Mouse (Mus musculus): ENCODE data around the gene Eif3g. TPM values are rescaled to one million over a fixed set of nuclear protein-coding genes. Genes with fewer than 3 reads are reported as not detected.

Gene Eif3g
- total RNA-seq, 2 experiments from 2014 or later, result 177 TPM

GRCm38 (mm10) chr9:20889185-20890141 lies 9.0 kb downstream of the Eif3g start:
- no peak for DNase-seq (ENCODE audit: low spot score in 2 of 2)

GRCm38 (mm10) chr9:20888386-20888765 lies 10.0 kb downstream of the Eif3g start:
- no peak for DNase-seq (ENCODE audit: low spot score in 2 of 2)

- DNase-seq (ENCODE audit: low spot score in 2 of 2), result peak; percentile 71 to 84
Measured at GRCm38 (mm10) chr9:20887704-20888385, 10.6 kb downstream of the Eif3g start, which contains the start of gene Ppan. Gene Ppan, plus strand, starts transcription at chr9:20888175.

GRCm38 (mm10) chr9:20887191-20887590 lies 11.2 kb downstream of the Eif3g start:
- no peak for DNase-seq (ENCODE audit: low spot score in 2 of 2)

- no peak for DNase-seq (ENCODE audit: low spot score in 2 of 2)
Measured at GRCm38 (mm10) chr9:20886563-20886962, 11.9 kb downstream of the Eif3g start.

DNA sequence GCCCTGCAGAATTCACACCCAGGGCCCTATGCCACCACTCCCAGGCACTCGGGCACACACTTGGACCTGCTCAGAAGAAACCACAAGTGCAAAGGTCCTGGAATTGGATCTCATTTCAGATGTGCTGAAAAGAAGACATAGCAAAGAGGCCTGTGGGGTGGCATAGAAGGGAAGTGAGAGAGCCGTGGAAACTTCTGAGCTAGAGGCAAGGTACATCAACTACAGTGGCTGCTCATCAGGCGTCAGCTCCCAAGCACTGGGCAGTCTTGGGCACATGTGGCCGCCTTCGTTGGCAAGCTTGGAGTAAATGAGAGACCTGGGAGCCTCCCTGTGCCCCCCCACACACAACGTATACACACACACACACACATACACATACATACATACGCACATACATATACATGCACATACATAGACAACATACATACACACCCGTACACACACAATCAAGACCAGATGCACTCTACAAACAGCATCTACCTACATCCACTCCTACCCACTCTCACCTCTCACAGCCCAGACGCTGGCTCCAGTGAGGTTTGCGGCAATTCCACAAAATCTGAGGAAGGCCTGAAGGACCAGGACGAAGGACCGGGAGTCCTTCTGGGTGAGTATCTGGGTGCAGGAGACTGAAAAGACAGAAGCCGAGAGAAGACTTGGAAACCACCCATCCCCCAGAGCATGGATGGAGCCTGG lies 19.2 kb downstream of the Eif3g start, which contains the start of gene Angptl6:
Gene Angptl6, minus strand, starts transcription at position 631 of the 696 bp plus-strand sequence.
- no peak for DNase-seq (ENCODE audit: low spot score in 2 of 2)

- DNase-seq (ENCODE audit: low spot score in 2 of 2), result no peak
Measured at GRCm38 (mm10) chr9:20878710-20879065, 19.7 kb downstream of the Eif3g start.

DNA sequence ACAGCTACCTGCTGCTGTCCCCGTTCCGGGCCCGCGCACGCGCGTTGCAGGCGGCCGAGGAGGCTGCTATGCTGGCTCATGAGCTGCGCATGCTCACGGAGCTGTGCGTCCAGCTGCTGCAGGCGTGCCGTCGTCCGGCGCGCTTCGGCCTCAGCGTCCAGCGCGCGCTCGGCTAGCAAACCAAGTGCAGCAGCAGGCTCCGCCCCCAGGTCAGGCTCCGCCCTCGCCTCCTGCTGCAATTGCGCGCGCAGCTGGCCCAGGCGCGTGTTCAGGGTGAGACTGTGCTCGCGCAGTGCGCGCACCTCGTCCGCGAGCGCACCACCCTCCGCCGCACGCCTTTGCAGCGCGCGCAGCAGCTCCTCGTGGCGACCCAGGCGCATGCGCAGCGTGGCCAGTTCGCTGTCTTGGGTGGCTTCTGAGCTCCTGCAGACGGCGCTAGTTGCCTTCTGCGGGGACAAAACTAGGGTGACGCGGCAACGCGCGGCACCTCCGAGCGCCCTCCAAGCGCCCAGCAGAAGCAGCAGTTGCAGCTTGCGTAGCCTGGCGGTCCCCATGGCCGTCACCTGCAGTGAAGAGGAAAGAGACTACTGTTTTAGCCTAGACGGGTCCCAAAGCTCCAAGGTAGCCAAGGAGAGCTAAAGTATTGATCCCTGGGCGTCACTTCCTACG lies 20.2 kb downstream of the Eif3g start:
- DNase-seq (ENCODE audit: low spot score in 2 of 2), result peak; percentile 96 to 99

- no peak for DNase-seq (ENCODE audit: low spot score in 2 of 2)
Measured at GRCm38 (mm10) chr9:20877118-20878040, 21.0 kb downstream of the Eif3g start.

DNA sequence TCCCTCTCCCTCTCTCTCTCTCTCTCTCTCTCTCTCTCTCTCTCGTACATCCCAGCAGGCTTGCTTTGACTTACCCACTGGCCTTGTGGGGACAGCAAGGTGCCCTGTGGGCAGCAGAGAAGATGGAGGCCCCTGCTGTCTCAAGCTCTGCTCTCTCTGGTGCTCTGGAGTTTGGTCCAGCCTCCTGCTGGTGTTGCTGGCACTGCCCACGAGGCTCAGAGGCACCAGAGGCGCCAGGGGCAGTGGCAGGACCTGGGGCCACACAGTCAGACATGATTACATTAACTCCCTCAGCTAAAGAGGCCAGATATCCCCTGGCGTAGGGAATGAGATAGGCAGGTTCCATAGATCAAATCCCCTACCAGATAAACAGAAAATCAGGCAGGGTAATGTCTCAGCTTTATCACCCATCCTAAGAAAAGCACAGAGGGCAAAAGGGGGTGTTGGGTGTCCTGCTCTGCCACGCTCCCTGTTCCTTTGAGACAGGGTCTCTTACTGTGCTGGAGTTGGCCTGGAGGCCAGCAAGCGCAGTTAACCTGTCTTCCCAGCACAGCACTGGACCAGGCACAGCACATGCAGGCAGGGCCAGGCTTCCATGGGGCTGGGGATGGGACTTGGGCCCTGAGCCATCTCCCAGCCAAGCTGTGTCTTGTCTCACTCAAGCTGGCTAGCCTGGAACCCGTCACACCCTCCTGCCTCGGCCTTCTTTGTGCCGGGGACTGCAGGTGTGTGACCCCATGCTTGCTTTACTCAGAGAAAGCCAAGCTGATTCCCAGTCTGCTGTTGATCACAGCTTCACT lies 21.9 kb downstream of the Eif3g start:
- DNase-seq (ENCODE audit: low spot score in 2 of 2), result no peak

DNA sequence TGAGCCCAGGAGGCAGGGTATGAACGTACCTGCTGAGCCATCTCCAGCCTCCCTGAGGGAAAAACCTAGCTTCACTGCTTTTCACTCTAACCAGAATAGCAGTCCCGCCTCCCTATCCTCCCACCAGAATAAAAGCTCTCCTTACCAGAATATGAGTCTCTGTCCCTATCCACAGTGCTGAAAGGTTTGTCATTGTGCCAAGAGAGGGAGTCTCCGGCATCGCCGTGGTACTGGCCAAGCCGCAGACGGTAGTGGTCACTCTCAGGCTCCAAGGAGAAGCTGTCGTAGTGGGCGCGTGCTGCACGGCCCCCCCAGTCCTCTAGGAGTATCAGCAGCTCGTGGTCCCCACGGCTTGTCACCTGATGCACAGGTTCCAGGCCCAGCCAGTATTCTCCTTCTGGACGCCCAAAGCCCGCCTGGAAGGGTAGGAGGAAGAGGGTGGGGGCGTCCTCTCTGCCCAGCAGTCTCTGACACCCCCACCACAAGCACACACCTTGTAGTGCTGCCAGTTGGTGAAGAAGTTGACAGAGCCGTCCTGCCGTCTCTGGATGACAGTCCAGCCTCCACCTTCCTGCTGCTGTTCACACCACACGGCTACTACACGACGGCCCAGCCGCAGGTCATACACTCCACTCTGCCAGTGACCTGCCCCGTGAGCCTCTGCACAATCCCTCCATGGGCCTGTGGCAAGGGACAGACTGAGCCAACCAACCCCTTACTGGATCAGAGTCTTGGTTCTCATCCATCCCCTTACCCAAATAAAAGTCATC lies 23.2 kb downstream of the Eif3g start:
- DNase-seq (ENCODE audit: low spot score in 2 of 2), result no peak

DNA sequence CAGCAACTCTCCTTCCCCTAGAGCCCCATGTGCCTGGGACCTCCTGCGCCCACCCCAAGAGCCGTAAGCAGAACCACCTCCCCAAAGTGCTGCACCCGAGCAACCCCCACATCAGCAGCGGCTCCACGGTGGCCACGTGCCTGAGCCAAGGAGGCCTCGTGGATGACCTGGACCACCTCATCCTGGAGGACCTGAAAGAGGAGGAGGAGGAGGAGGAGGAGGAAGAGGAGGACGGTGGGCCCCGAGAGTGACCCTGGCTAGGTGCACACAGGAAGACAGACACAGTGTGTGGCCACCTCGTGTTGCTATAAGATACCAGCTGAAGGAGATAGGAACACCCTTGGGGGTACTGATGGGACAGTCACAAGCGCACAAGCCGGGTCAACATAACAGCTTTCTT lies 24.9 kb downstream of the Eif3g start:
- no peak for DNase-seq (ENCODE audit: low spot score in 2 of 2)

GRCm38 (mm10) chr9:20872991-20873390 lies 25.4 kb downstream of the Eif3g start:
- no peak for DNase-seq (ENCODE audit: low spot score in 2 of 2)

DNA sequence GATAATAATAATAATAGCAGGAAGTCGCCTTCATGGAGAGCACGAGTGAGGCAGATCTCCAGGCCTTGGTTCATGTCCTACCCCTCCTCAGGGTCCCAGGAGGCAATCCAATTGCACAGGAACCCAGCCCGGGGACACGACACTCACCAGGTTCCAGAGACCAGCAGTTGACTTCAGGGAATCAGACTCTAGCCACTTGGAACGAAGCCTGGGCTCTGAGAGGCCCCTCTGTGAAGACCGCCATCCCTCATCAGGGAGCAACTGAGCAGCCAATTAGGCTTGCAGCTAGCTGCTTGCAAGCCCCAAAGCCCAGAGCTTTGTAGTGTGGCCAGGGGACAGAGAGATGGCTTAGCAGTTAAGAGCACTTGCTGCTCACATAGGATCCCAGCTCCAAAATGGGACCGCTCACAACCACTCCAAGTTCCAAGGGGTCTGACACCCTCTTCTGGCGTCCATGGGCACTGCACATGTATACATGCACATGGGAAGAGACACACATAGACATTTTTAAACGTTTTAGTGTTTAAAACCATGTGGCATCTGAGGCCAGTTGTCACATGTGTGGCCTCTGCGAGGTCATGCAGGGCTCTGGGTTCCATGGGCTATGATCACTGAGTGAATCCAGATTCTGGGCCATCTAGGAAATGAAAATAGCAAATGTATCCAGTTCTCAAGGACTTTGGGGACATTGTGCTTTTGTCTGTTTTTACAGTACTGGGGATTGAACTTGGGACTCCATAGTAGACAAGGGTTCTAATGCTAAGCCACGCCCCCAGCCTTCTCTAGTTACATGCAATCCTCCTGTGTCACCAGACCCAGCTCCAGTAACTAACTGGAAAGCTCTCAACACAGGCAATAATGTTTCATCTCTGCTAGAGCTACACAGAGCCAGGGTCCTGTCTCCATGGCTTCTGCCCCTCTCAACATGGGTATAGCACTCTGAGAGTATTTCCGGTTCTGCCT lies 27.9 kb downstream of the Eif3g start:
- DNase-seq (ENCODE audit: low spot score in 2 of 2), result no peak

- DNase-seq (ENCODE audit: low spot score in 2 of 2), result no peak
Measured at GRCm38 (mm10) chr9:20869246-20869645, 29.2 kb downstream of the Eif3g start.

DNA sequence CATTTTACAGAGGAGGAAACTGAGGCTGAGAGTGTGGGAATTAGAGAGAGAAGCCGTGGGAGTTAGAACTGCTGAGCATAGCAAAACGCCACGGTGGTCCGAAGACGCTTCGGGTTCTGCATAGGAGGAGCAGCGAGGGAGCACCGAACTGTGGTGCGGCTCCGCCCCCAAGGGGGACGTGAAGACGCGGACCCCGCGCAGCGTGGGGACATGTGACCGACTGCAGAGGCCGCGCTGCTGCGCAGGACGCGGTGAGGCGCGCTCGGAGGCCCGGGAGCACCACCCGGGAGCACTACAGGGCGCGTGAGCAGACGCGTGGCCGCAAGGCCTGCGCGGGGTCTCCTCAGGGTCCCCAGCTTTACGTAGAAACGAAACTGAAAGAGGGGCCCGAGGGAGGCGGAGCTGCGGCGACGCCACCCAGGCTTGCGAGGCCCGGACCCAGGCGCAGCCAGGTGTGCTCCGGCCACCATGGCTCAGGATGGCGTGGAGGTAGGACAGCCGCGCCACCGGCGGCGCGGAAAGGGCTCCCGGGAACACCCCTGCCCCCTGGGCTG lies 29.9 kb downstream of the Eif3g start, which contains the start of gene A230050P20Rik:
Gene A230050P20Rik, plus strand, starts transcription at position 195 of the 554 bp plus-strand sequence.
- DNase-seq (ENCODE audit: low spot score in 2 of 2), result peak; percentile 29 to 46

GRCm38 (mm10) chr9:20866879-20867278 lies 31.5 kb downstream of the Eif3g start:
- DNase-seq (ENCODE audit: low spot score in 2 of 2), result no peak
